Mouse (Mus musculus) lung, postnatal 36 days (tissue): Measurements from ENCODE around the gene Vav3.

ENCODE experiments used
- DNase-seq: peaks from one replicate; pipeline ENCODE4 v3.0.0; 2022; ENCODE audit warnings: mixed read lengths

The Vav3 gene

DNA sequence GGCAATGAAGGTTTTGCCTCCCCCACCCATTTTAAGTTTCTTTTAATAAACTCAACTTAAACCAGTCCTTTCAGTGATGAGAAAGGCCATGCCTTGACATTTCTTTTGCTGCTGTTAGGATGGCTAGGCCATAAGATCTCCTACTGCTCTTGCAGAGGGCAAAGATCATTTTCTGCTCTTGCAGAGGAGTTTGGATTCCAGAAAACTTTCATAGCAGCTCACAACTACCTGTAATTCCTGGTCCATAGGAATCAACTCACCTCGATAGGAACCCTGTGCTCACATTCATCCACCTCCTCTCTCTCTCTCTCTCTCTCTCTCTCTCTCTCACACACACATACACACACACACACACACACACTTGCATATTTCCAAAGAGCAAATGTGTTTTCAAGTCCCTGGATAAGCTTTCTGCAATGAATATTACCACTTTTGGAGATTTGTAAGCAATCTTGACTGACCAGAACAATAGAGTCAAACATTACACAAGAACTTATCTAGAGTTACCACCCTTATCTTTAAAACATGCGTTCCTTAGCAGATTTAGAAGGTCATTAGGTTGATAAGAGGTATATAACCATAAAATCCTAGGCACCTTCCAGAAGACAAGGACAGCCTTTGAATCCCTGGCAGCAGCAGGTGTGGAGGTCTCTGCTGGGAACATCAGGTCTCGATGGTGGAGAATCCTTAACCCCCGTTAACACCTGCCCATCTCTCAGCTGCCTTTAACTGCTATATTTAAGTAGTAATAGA lies 260.4 kb downstream of the Vav3 start:
- no peak for DNase-seq

GRCm38 (mm10) chr3:109602753-109603152 lies 262.3 kb downstream of the Vav3 start:
- no peak for DNase-seq

GRCm38 (mm10) chr3:109606121-109606520 lies 265.7 kb downstream of the Vav3 start:
- no peak for DNase-seq

DNA sequence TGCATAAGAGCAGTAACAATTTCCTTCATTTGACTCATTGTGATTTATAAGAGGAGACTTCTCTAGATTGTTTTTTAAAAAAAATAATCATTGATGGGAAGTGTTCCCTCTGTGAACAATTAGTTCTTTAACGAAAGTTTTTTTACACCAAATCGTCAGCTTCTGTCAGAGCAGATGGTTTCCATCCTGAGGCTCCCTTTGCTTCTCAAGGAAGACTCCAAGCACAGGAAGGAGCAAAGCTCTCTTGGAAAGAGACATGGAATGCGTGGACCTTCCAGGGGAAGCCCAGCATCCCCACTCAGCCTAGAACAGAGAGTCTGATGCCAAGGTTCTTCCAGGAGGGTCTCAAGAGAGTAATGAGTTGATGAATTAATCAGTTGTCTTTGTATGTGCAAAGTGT lies 281.3 kb downstream of the Vav3 start:
- no peak for DNase-seq

- no peak for DNase-seq
Measured at GRCm38 (mm10) chr3:109622361-109622760, 281.9 kb downstream of the Vav3 start.

- DNase-seq: no peak
Measured at GRCm38 (mm10) chr3:109622816-109623215, 282.4 kb downstream of the Vav3 start.

- no peak for DNase-seq
Measured at GRCm38 (mm10) chr3:109623770-109624169, 283.3 kb downstream of the Vav3 start.

DNA sequence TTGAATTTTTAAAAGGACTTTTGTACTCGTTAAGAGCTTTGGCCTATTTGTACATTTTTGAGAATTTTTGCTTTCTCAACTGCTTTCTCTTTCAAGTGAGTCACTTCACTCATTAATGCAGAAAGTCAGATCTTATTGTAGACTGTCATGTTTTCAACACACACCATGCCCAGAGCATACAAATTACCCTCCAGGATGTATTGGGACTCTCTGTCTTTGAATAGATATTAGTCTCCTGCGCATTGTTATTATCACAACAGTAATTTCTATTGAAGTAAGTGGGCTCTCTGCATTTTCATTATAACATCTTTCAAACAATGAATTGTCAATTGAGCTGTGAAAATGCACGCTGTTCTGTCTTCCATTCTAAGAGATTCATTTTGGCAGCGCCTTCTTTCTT lies 295.6 kb downstream of the Vav3 start:
- no peak for DNase-seq

DNA sequence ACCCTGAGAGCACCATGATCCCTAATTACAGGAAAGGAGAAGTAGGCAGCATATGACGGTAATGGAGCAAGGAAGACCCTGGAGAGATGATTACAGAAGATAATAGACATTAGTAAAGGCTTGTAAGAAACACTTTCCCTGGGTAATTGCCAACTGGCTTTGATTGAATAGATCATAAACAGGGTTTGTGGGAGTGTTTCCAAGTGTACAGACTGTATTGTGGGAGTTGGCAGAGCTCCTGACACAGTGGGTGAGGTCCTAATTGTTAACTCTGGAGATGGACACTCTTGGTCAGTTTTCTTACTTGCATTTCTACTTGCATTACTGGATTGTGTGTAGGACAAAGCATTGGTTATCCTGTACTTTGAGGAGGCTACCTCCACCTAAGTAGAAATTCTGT lies 298.9 kb downstream of the Vav3 start:
- peak; percentile 83 for DNase-seq

GRCm38 (mm10) chr3:109640796-109641195 lies 300.3 kb downstream of the Vav3 start:
- no peak for DNase-seq

DNA sequence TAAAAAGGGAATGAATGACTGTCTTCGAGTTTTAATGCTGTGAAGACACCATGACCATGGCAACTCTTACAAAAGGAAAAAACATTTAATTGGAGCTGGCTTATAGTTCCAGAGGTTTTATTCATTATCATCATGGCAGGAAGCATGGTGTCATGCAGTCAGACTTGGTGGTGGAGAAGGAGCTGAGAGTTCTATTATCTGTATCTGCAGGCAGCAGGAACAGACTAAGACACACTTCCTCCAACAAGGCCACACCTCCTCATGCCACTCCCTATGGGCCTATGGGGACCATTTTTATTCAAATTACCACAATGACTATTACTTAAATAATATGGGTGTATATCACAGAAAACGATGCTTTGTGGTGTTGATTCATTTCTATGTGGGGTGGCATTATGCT lies 307.8 kb downstream of the Vav3 start:
- no peak for DNase-seq

DNA sequence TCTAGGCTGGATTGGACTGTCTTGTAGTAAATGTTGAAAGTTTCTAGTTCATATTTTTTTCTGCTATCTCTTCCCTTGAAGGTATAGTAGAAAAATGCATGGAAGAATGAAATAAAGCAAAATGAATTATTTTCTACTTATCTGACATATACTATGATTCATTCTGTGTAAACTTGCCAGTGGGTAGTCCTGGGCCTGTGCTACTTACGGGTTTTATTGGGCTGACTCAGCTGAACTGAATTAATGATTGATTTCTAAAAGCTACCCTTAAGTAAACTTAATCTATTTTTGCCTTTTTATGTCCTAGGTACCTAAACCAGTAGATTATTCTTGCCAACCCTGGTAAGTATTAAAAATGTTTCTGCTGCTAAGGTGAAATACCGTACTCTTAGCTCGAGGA lies 311.0 kb downstream of the Vav3 start:
- no peak for DNase-seq

DNA sequence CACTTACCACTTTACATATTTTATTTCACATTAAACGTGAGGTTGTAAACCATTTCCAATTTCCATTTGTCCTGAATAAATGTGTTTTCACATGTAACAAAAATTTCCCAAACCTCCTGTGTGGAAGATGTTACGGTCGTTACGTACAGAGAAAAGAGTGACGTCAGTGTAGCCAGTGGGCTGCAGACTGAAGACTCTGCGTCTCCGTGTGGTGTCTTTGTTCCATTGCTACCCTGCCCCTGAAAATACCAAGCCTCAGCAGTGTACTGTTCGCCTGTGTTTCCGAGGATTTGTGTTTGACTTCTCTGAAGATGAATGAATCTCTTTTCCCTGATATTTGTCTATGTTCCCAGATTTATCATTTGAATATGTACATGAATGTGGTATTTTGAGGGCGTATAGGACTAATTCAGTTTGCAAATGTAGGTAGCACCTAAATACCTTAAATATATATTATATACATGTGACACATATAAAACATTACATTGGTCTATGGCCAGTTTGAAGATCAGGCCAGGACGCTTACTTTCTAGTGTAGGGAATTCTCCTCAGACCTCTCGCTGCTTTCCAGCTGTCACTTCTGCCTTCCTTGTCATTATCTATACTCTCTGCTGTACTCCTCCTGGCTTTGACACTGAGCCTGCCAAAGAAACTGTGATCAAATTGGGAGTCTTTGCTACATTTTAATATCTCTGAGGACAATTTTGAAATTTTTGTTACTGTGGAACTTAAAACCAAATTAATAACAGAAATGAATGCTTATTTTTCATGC lies 312.6 kb downstream of the Vav3 start:
- DNase-seq: no peak

DNA sequence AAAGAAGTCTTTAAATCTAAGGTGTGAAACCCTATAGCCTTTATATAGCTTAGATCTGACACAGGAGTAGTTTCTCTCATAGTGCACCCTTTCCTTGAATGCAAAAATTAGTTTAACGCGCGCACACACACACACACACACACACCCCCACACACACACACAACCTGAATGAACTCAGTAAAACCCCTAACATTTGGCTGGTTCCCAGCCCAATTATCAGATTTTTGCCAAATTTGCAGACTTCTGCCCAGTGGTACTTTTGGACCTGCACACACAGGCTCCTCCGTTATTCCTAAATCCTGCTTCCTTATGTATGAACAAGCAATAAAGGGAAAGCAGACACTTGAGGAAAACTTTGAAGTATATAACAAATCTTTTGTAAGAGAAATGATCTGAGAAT lies 313.9 kb downstream of the Vav3 start:
- no peak for DNase-seq

DNA sequence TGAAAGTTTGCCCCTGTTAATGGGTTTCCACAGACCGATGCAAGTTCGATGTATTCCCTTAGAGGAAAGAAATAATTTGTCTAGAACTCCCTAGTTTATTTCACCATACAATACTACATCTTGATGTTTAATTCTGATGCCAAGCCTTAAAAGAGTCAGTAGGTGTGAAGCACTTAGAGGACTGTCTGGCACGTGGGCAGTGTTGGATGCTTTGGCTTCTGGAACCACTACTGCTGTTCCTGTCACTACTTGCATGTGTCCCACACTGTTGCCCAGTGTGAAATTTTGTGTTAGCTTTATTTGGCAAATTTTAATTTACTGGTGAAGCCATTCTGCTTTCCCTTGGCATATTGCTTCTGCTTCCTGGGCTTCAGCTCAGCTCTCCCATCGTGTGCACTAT lies 331.3 kb downstream of the Vav3 start:
- no peak for DNase-seq

GRCm38 (mm10) chr3:109672925-109673324 lies 332.5 kb downstream of the Vav3 start:
- DNase-seq: peak; percentile 5

DNA sequence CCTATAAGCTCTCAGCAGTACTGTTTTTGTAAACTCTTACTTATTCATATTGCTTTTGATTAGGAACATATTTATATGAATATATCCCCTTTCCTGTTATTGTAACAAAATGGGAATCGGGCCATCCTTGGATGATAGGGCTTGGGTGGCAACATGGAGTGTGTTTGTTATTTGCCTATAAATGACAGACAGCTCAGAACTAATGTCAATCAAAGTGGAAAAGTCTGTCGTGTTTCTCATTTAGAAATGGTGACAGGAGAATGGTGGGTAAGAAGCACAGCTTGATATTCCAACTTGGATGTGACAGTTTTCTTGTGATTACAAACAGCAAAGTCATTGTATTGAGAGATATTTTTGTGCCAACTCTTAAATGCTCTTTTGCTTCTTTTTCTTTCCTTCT lies 339.8 kb downstream of the Vav3 start:
- DNase-seq: no peak

DNA sequence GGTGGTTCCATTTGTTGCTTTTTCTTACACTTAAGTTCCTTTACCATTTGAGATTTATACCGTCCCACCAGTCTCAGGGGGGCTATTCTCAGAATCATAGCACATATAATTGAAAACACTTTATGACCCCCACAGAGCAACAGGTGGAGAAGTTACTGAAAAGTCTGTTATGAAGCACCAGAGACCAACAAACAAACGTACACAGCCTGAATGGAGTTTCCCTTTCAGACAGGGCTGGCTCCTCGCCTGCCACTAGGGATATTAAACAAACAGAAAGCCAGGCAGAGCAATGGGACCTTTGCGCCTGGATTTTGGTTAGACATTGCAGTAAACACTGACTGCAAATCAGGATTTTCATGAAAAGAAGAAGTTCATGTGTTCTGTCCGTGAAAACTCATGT lies 341.4 kb downstream of the Vav3 start:
- DNase-seq: no peak

- DNase-seq: no peak
Measured at GRCm38 (mm10) chr3:109683608-109684295, 343.3 kb downstream of the Vav3 start.

GRCm38 (mm10) chr3:109690566-109690965 lies 350.1 kb downstream of the Vav3 start:
- no peak for DNase-seq

DNA sequence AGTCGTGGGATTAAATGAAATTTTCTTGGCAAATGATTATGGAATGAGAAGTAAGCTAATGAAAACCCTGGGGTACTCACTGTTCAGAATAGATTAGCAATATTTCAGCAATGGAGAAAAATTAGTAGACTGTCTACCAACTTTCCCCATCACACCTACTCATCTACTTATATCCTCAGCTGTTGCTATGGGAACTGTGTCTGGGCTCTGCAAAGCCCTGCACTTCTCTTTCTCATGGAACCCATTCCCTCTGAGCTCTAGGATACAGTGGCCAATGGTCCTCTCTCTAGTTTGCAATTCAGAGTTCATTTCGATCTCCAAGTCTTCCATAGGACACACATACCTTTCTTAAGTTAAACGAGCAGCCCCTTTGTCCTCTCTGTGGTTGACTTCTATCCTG lies 352.2 kb downstream of the Vav3 start:
- no peak for DNase-seq

- no peak for DNase-seq
Measured at GRCm38 (mm10) chr3:109701301-109701700, 360.8 kb downstream of the Vav3 start.

DNA sequence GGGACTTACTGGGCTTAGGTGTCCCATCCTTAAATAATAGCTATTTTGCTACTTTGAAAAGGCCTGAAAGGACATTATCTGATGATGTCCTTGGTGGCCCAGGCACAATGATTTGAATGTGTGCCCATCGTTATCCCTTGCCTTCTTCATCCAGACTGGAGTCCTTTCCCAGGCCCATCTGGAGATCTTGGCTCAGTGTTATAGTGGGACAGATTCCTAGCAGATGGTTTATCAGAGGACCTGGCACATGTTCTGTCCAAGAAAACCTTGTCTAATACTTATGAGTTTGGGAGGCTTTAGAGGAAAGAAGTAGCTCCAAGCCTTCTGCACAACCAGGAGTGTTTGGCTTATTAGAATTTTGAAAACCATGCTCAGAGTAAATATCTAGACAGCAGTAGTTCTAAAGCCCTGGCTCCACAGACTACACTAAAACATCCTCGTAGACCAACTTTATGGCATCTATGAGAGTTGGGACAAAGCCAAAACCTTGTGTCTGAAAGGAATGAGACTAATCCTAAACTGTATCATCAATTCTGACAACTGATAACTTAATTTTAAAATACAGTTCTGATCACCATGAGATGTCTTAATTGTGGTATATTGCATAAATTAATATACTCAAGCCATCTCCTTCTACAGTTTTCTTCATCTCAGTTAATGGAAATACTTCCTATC lies 367.5 kb downstream of the Vav3 start:
- peak; percentile 1 for DNase-seq
